Mouse (Mus musculus) c-Kit-positive CD71-positive TER-119-positive erythroid progenitor cells, embryonic 14.5 days (primary cell): Measurements from ENCODE around the gene Lyve1.
"Not testable (repeated sequence)": the region's sequence is repeated elsewhere in the genome, so short reads cannot be mapped to it uniquely, and the experiment has no call there.

ENCODE experiments used
- DNase-seq: peaks from one replicate; pipeline ENCODE4 v3.0.0-alpha.2; 2013; ENCODE audit warnings: low spot score

Gene Lyve1

DNA sequence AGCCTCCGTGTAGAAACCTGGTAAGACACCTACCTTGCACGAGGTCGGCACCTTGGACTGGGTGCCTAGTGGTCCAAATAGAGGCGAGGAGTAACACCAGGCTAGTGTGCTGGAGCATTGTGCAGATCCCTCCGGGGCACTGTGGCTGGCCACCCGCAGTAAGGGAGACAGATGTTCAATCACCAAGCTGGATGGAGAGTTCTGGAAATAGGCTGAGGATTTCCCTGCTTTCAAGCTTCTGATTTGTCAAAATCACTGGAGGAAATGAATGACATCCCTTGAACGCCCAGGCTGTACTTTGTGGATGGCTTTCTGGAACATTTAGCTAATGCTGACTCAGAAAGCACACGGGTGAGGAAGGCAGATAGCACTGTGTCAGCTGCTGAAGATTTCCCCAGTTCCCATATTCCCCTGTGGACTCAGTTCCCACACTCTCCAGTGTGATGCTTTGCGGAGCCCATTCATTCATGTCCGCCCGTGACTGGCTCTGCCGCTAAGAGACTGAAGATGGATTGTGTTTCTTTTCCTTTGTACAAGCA lies at the start of gene Lyve1:
Gene Lyve1 (minus strand): TSS at position 489 of the 539 bp plus-strand sequence.
- DNase-seq, result no peak

DNA sequence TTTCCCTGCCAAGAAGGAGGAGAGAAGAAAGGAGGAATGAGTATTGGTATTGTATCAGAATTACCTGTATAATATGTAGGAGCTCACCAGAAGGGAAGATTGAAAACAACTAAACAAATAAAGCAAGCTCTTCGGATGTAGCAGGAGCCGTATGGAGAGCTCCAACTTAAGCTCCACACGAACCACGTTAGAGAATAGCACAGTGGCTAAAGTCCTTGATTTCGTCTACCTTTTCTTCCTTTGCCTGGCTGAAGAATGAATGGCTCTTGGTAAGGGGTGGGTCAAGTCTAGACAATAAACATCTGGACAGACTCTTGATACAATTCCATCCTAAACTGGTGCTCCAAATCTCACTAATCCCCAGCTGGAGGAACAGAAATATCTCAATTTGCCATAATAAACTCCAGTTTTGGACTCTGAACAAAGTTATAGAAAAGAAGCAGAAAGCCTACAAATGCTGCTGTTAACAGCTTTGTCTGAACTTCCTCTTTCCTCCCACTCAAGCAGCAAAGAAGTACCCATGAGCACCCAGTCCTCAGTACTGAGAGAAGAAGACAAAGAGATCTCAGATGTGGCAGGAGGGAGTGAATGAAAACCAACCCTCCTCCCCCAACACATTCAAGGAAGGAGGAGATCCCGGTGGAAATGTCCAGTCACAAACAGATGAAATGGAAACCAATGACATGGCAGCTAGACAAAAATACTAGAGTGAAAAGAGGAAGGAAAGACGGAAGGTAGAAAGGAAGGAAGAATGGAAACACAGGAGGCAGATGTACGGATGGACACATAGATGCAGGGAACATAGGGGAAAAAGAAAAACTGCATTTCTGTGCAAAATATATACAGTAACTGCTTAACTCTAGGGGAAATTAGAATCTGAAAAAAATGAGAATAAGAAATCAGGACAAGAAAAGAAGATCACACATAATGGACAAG lies 45.4 kb upstream of the Lyve1 start:
- no peak for DNase-seq

DNA sequence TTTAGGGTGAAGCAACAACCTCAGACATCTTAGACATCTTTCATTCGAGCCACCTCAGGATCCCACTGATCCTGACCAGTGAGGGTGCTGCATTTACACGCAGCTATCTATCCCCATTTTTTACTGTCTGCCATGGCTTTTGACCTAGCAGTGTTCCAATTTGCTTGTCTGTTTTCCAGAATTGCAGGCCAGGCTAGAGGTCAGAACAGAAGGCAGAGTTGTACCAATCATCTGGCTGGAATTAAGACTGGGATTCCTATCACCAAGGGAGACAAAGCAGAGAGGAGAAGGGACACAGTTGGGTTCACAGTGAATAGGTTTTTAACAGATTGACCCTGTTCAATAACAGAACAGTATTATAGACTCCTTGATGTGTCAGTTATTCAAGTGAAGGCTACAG lies 43.5 kb upstream of the Lyve1 start:
- DNase-seq, result no peak

DNA sequence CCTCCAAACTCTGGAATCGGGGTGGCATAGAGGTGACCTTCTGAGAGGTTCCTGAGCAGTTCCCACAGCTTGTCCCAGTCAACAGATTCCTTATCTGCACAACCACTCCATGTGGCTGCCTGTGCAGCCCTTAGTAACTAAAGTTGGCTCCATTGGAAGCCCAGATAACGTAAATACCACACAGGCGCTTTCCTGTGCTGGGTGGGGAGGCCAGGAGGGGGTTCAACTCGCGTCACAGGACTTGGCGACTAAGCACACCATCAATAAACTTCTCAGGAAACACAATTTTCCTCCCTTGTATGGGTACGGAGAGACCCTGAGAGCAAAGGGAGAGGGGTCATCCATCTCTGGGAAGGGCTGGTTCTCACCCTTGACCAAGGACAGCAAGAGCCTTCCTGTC lies 40.2 kb upstream of the Lyve1 start:
- DNase-seq, result no peak

DNA sequence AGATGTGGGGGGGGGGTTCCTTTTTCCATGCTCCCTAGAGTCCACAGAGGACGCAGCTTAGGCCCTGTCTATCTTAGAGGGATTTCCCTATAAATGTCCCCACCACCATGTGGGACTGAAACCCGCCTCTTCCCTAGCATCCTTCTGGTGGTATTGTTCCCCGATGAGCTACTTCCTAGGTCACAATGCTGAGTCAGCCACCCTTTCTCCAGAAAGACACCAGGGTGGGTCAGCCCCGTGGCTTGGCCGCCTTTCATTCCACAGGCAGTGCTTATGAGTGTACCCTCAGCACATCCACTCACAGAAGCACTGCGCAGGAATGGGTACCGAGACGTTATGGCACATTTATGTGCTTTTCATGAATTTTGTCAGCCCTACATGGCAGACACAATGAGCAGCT lies 34.2 kb upstream of the Lyve1 start:
- no peak for DNase-seq

DNA sequence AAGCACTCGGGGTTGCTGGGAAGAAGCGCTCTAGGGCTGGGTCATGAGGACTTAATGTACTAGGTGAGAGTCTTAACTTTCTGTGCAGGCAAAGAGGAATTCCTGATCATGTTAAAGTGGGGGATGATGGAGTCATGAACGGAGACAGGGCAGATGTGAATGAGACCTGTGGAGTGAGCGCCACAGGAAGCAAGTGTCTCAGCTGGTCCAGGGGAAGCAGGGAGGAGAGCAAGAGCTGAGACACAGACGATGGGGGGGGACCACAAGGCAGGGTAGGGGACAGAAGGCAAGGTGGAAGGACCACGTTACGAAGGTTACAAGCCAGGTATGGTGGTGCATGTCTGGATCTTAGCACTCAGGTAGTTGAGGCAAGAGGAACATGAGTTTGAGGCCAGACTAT lies 33.4 kb upstream of the Lyve1 start:
- no peak for DNase-seq

DNA sequence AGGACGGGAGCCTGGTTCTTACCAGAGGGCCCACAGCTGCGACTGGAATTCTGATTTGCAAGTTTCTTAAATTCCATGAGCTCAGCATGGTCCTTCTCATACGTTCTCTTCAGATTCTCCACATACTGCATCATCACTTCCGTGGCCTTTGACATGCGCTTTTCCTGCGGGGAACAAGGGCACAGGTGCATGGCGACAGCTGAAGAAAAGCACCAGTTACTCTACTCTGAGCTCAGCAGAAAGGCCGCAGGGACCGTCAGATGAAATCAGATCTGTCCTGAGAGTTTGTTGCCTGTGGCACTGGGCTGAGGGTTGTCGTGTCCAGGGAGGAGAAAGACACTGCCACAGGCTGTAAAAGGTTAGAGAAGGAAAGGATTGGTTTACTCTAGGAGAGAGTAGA lies 32.7 kb upstream of the Lyve1 start:
- DNase-seq, result not testable (repeated sequence)

DNA sequence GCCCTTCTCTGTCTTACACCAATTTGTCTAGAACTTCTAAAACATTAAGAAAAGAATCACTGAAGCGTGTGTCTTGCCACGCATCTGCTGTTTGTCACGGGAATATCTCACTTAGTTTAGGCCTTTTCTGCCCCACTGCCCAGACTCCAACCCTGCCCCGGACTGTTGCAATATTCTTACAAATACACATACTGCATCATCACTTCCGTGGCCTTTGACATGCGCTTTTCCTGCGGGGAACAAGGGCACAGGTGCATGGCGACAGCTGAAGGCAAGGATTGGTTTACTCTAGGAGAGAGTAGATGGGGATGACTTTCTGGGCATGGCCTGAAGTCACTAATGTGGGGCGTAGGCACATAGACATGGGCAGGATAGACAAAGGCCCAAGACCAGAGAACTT lies 31.6 kb upstream of the Lyve1 start:
- no peak for DNase-seq

DNA sequence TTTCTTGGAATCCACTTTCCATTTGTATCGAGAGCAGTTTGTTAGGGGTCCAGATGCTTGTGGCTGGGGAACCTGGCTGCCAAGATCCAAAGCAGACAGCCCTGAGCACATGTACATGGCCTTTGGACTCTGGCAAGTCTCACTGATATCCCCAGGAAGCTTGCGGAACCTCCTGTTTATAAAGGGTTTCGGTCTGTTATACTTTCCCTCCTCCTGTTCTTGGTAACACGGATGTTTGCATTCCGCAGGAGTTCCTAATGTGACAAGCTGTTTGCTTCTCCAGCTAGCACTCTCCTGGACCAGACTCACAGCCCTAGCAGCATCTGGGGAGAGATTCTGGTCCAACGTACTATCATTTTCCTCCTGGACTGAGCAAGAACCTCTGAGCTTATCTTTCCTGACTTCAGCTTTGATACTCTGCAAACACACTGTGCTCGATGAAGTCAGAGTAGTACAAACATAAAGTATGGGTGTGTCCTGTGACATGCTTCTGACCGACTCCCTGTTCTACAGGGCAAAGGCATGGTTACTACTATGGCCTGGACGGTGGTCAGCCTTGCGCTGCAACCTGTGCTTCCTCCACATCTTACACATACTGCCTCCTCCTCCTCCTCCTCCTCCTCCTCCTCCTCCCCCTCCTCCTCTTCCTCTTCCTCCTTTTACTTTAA lies 31.0 kb upstream of the Lyve1 start:
- no peak for DNase-seq

DNA sequence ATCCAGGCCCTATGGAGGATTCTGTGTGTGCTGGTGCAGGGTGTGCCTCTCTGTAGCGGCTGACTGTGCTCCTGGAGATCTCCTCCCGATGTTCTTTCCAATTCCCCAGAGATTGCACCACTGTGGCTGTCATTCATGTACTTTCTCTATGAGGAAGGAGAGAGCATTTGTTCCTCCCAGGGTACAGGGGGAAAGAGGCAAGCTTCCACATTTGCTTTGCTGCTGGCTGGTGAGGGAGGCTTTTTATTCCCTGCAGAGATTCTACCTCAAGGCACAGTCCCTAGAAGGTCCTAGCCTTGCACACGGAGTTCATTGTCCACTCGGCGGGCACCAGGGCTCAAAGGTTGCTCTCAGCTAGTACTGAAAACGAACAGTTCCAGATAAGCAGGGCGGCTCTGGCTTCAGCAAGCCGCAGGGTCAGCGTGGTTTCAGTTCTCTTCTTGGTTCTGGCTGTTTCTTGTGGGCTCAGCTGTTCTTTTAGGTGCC lies 28.5 kb upstream of the Lyve1 start:
- DNase-seq, result no peak

DNA sequence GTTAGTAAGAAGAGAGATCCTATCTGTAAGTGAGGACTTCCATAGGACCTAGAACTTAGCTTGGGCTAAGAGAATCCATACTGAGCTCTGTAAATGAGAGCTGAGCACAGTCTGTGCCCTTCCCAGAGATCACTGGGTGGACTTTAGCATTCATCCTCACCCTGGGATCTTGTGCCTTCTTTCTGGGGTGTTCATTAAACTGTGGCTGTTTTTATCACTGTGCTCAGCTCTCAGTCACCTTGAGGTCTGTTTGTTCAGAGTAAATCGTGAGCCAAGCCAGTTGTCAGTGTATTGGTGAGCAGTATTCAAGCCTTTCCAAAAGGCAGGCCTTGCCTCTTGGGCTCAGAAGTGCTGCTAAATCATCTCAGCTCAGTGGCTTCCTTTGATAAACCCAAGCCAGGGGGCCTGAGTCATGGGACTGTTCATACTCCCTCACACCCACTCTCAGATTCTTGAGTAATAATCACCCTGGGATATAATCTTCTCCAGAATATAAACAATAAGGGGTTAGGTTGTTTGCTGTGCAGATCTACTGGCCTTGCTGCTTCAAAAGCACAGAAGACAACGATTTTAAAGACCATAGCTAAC lies 18.8 kb upstream of the Lyve1 start:
- no peak for DNase-seq

DNA sequence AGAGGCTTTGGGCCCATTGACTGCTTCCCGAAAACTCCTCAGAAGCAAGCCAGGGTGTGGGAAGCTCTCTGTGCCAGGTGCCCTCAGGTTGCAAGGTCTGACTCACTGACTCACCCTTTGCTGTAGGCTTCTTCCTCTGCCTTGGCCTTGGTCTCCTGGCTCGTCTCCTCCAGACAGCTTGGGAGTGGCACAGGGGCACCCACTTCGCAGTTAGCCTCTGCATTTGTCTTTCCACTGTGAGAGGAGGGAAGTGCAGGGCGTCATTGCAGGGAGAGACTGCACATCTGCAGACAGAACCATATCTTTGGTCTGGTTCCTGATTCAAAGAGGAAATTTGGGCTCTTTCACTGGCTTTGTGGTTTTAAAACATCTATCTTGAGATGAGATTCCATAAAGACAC lies 15.0 kb upstream of the Lyve1 start:
- no peak for DNase-seq

DNA sequence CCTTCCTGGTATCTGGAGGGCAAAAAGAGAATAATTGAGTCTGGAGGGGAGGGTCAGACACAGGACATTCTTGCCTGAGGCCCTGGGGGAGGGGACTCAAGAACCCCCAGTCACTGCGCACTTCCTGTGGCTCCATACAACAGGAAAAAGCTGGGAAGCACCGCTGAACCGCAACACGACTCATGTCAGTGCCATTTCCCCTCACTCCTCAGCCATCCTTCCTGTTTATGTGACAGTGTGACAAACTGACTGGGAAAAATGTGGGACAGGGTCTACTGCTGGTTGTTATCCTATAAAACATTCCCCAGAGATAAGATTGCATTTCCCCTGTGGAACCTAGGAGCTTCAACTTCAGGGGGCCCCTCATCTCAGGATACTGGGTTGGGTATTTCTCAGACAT lies 13.9 kb upstream of the Lyve1 start:
- DNase-seq, result no peak

DNA sequence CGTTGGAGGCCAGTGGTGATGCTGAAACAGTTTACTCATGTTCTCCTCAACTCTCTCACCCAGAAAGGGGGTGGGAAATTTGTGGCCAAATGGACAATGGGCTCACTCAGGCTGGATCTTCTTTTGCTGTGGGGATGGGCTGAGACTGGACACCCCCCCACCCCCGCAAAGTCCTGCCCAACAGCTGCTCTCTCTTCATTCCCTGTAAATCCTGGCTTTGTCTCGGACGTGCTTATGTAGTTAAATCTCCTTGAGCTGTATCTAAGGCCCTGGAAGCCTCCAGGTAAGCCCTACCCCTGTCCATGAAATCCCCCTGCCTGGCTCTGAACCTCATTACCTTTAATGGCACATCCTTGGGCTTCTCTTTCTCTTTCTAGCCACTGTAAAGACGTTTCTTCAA lies 5.8 kb upstream of the Lyve1 start:
- DNase-seq, result no peak

DNA sequence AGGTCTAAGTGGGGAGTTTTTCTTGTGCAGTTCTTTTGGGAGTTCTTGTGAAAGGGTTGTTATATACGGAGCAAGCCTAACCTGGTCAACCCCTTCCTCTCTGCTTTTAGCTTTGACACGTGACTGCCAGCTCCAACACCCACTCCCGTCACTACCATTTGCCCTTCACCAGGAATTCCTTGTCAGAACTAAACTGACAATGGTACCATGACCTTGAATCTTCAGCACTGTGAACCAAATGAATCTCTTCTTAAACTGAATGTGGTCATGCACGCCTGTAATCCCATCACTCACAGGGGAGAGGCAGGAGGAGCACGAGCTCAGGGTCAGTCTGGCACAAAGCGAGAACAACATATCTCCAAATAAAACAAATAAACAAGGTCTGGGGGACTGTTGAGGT lies 4.1 kb upstream of the Lyve1 start:
- DNase-seq, result no peak

DNA sequence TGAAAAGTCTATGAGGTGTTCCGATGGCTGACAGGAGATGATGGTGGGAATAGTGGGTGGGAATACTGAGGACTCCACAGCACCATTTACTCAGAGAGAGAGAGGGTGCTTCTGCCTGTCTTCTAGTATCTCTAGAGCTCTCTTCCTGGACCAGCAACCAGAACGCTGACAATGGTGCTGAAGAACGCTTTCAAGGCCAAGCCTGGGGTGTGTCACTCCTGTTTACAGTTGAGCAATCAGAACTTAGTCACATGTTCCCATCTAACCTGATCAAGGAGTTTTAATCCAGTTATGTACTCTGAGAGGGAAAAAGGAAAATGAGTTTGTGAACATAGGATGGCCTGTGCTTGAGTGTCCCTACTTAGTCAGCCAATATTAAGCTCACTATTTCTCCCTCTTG lies 3.0 kb upstream of the Lyve1 start:
- no peak for DNase-seq

DNA sequence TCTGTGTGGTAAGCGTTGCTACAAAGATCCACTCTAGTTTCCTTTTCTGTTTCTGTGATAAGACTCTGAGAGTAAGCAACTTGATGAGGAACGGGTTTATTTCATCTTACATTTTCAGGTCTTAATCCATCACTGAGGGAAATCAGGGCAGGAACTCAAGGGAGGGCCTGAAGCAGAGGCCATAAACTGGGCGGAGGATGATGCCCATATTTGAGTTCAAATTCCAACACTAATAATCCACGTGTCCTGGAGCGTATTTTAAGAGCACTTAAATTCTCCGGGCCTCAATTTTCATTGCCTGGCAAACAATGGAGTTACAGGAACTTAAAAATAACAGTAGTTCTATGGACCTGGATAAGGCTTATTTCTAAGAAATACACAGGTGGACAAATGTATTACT lies 2.5 kb upstream of the Lyve1 start:
- DNase-seq, result no peak

DNA sequence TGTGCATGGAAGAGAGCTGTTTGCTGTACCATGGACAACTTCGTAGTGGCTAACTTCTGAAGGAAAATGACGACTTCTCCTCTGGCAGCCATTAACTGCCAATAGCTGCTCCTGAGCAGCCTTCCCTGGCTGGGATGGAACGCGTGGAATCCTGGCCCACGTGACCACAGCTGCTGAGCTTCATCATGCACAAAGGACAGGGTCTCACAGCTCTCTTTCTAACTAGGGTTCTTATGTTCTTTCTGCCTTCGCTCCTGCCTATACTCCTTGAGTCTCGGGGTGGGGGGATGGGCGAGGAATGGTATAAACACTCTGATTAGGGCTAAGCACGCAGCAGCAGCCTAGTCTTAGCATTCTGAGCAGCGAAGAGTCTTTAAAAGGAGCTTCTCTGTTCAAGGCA lies 2.0 kb upstream of the Lyve1 start:
- no peak for DNase-seq

DNA sequence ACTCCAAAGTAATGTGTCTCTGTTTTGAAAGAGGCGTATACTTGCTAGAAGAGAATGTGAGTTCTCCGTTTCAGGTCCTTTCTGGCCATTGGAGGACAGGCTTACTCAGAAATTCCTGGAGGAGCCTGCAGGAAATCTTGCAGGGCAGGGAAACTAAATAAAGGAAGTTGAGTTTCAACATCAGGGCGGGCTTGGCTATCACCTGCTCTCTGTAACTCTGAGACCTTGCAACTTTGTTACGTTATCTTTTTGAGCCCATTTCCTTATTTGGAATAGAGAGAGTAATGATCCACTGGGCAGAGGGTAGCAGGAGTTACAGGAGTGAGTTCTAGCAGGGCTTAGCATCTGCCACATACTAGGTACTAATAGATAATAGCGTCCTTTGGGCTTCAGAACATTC lies 2.9 kb downstream of the Lyve1 start:
- DNase-seq, result no peak

DNA sequence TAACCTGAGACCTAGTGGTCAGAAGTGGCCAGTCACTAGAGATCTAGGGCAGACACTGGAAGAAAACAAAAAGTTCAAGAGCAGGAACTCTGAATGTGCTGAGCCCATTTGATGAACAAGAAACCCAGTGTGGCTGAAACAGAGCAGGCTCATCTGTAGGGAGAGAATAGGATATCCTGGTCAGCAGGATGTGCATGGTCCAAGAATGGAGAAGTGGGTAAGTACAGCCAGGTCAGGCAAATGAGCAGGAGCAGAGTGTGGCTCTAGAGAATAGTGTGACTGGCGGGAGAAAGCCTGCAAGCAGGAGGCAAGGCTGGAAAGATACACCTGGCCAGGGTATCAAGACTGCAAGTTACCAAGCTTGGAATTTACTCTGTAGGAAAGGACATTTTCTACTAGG lies 7.4 kb downstream of the Lyve1 start:
- no peak for DNase-seq

DNA sequence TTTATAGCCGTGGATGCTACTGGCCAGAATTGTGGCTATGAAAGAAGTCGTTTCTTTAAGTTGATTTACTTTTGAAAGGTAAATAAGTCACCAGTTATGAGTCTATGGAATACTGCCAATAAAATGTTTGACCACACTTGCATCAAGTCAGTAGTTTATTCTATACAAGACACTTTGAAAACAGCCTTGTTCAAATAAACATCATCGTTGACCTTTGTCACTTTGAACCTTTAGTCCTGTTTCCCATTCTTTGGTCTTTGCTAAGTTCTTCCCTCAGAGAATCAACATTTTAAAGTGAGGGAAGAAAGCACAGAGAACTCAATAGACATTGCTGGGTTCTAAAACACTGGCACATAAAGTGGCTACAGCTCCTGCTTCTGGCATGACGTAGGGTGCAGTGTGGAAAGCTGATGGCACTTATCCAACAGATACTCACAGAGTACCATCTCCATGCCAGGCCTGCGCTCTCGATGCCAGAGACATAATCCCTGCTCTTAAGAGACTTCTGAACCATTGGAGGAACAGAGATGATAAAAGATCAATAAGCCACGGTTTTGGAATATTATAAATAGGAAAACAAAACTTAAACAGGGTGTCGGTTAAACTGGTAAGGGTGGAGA lies 8.0 kb downstream of the Lyve1 start:
- DNase-seq, result no peak

DNA sequence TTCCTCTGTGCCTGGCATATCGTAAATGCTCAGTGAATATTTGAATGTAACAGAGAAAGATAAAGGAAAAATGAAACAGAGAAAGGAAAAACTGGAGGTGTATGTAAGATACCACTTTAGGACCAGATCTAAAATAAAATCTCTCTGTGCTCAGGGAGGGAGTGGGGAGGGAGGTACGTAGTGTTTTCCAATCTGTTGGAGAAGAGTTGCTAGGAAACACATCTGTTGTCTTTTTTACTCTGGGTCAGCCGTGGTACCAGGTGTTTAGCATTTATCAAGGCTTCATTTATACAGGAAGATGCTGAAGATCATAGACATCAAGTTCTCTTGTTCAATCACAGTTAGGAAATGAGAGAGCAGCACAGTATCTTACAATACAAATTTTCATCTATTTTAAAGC lies 8.5 kb downstream of the Lyve1 start:
- DNase-seq, result no peak
